Mouse (Mus musculus) heart, embryonic 14.5 days (tissue): Measurements from ENCODE around the gene Tnnt1. TPM values are rescaled to one million over a fixed set of nuclear protein-coding genes. Genes with fewer than 3 reads are reported as not detected.
"Not testable (repeated sequence)": the region's sequence is repeated elsewhere in the genome, so short reads cannot be mapped to it uniquely, and the experiment has no call there.

Experiments used
- ATAC-seq: fragments of 200-750 bp; cut with Nextera tagmentation; 2 replicates; pipeline ENCODE4 v1.8.0; 2017; ENCODE audit warnings: low read depth, moderate TSS enrichment; ENCODE audit not compliant: insufficient number of reproducible peaks, insufficient read depth, low FRiP score
- H3K27ac ChIP-seq, 2 experiments: fragments of 200-500 bp in 1 of 2; fragments of 300-500 bp in 1 of 2; sonication (generic) in 1 of 2; replicated peaks in 1 of 2; 2 replicates each; pipeline ENCODE4 v1.5.1; 2012 to 2014; ENCODE audit warnings: low read depth in 2 of 2, low read length in 2 of 2, control low read depth in 1 of 2, mild to moderate bottlenecking in 1 of 2, mixed read lengths in 1 of 2; ENCODE audit not compliant: control insufficient read depth in 1 of 2, insufficient read depth in 1 of 2
- H3K27me3 ChIP-seq: fragments of 300-500 bp; sonication (generic); 2 replicates; pipeline ENCODE4 v1.6.1; 2014; ENCODE audit warnings: mild to moderate bottlenecking, low read length, control low read depth; ENCODE audit not compliant: control insufficient read depth, insufficient read depth
- H3K36me3 ChIP-seq: fragments of 300-500 bp; sonication (generic); 2 replicates; pipeline ENCODE4 v1.6.1; 2014; ENCODE audit warnings: mild to moderate bottlenecking, control low read depth, low read length, mixed read lengths; ENCODE audit not compliant: control insufficient read depth, insufficient read depth
- H3K4me1 ChIP-seq, 2 experiments: fragments of 200-500 bp in 1 of 2; fragments of 300-500 bp in 1 of 2; sonication (generic) in 1 of 2; 2 replicates each; pipeline ENCODE4 v1.6.1; 2012 to 2014; ENCODE audit warnings: low read length in 2 of 2, control low read depth in 1 of 2, mixed read lengths in 1 of 2; ENCODE audit not compliant: control insufficient read depth in 2 of 2, insufficient read depth in 2 of 2
- H3K4me2 ChIP-seq: fragments of 300-500 bp; sonication (generic); 2 replicates; pipeline ENCODE4 v1.6.1; 2014; ENCODE audit warnings: mild to moderate bottlenecking, low read length
- H3K4me3 ChIP-seq, 2 experiments: fragments of 200-500 bp in 1 of 2; fragments of 300-500 bp in 1 of 2; sonication (generic) in 1 of 2; 2 replicates each; pipeline ENCODE4 v1.5.1; 2012 to 2014; ENCODE audit warnings: low read length in 2 of 2, mild to moderate bottlenecking in 2 of 2, control low read depth in 1 of 2, low read depth in 1 of 2, moderate library complexity in 1 of 2; ENCODE audit not compliant: control insufficient read depth in 1 of 2, insufficient read depth in 1 of 2
- H3K9ac ChIP-seq: fragments of 300-500 bp; sonication (generic); 2 replicates; pipeline ENCODE4 v1.6.1; 2014; ENCODE audit warnings: mild to moderate bottlenecking, low read length
- H3K9me3 ChIP-seq: fragments of 300-500 bp; sonication (generic); 2 replicates; pipeline ENCODE4 v1.6.1; 2016; ENCODE audit warnings: low read length, control low read depth; ENCODE audit not compliant: control insufficient read depth
- WGBS: fragments of 180-500 bp; shearing (Covaris S2); extraction: QIAGEN DNeasy Blood & Tissue Kit; methylation state at CpG from one replicate; pipeline ENCODE4 v1.1.7; 2014; 5-methylcytosine and 5-hydroxymethylcytosine counted together
- polyA plus RNA-seq: library from polyadenylated mRNA; unstranded; fragments of >200 nt; fragmentation: Nextera tagmentation; extraction: Ambion mirVana; gene quantifications from 2 replicates; pipeline ENCODE4 v1.2.1, GENCODE M21; 2014

The Tnnt1 gene
- polyA plus RNA-seq, 1 experiment from 2014 or later: 479 TPM

GRCm38 (mm10) chr7:4542013-4542412, 25.8 kb upstream of the Tnnt1 start:
- Histone ChIP-seq H3K9ac (no peak overlapping the region), H3K27ac (no peak overlapping the region), H3K4me1 (peaks cover 7% of the 10 kb centered on the region in 2 experiments; a peak in 2 of 4 replicates), H3K4me3 (no peak overlapping the region), H3K36me3 (no peaks in the 10 kb centered on the region), H3K4me2 (no peak overlapping the region), H3K27me3 (peaks cover 10% of the 10 kb centered on the region; the same call in 1 of the 2 replicates), H3K9me3 (no peaks in the 10 kb centered on the region)
- no peak for ATAC-seq
- 39% methylated on average over 17 of the region's 17 CpGs for WGBS

- WGBS: 62% methylated on average over 5 of the region's 5 CpGs
- no peak for ATAC-seq
- no peak overlapping the region for H3K4me2 ChIP-seq
- no peaks in the 10 kb centered on the region for H3K36me3 ChIP-seq
- peaks cover 2 to 4% of the 10 kb centered on the region in 2 experiments; a peak in 2 of 4 replicates for H3K4me1 ChIP-seq
- peaks cover 3% of the 10 kb centered on the region; the same call in 1 of the 2 replicates for H3K27me3 ChIP-seq
- H3K4me3 ChIP-seq: no peak overlapping the region
- H3K9ac ChIP-seq: no peak overlapping the region
- no peak overlapping the region for H3K27ac ChIP-seq
- H3K9me3 ChIP-seq: no peaks in the 10 kb centered on the region
Observed at GRCm38 (mm10) chr7:4541344-4541743, 25.2 kb upstream of the Tnnt1 start.

GRCm38 (mm10) chr7:4539019-4539418, 22.8 kb upstream of the Tnnt1 start:
- H3K36me3 ChIP-seq: no peaks in the 10 kb centered on the region
- ATAC-seq: no peak
- WGBS: 34% methylated on average over 2 of the region's 2 CpGs

GRCm38 (mm10) chr7:4537181-4537580, 21.0 kb upstream of the Tnnt1 start:
- WGBS: 50% methylated on average over 4 of the region's 4 CpGs
- no peak overlapping the region for H3K9ac ChIP-seq
- no peak for ATAC-seq

More at GRCm38 (mm10) chr7:4539019-4539418, 22.8 kb upstream of the Tnnt1 start:
- Histone ChIP-seq H3K27ac (no peak overlapping the region), H3K4me1 (no peaks in the 10 kb centered on the region), H3K27me3 (0 out of 2 replicates have a peak, but pooled peaks cover 3% of the 10 kb centered on the region), H3K9me3 (no peaks in the 10 kb centered on the region), H3K4me2 (no peak overlapping the region), H3K4me3 (no peak overlapping the region), H3K9ac (no peak overlapping the region)

GRCm38 (mm10) chr7:4536369-4536768, 20.2 kb upstream of the Tnnt1 start:
- no peaks in the 10 kb centered on the region for H3K36me3 ChIP-seq
- H3K27me3 ChIP-seq: no peaks in the 10 kb centered on the region
- no peaks in the 10 kb centered on the region for H3K9me3 ChIP-seq
- 84% methylated on average over 4 of the region's 4 CpGs for WGBS
- H3K27ac ChIP-seq: no peak overlapping the region
- no peak overlapping the region for H3K4me2 ChIP-seq
- ATAC-seq: no peak
- 0 out of 4 replicates have a peak, but pooled peaks cover 0 to 3% of the 10 kb centered on the region in 2 experiments for H3K4me1 ChIP-seq
- H3K9ac ChIP-seq: no peak overlapping the region
- no peak overlapping the region for H3K4me3 ChIP-seq

More at GRCm38 (mm10) chr7:4537181-4537580, 21.0 kb upstream of the Tnnt1 start:
- Histone ChIP-seq H3K4me1 (no peaks in the 10 kb centered on the region), H3K36me3 (no peaks in the 10 kb centered on the region), H3K27ac (no peak overlapping the region), H3K4me2 (no peak overlapping the region), H3K4me3 (no peak overlapping the region), H3K27me3 (no peaks in the 10 kb centered on the region), H3K9me3 (no peaks in the 10 kb centered on the region)

- H3K9ac ChIP-seq: peak within 1 kb of the TSS; percentile 28; the same call in 1 of the 2 replicates
- no peaks in the 10 kb centered on the region for H3K9me3 ChIP-seq
- no peaks in the 10 kb centered on the region for H3K36me3 ChIP-seq
- peaks cover 0 to 5% of the 10 kb centered on the region in 2 experiments; a peak in 1 of 4 replicates for H3K4me1 ChIP-seq
- H3K27me3 ChIP-seq: 0 out of 2 replicates have a peak, but pooled peaks cover 2% of the 10 kb centered on the region
- H3K27ac ChIP-seq: no peak within 1 kb of the TSS
- ATAC-seq: peak; percentile 86
- 4% methylated on average over 28 of the region's 28 CpGs for WGBS
- H3K4me2 ChIP-seq: peak within 1 kb of the TSS; percentile 70
- H3K4me3 ChIP-seq: peak within 1 kb of the TSS; percentile 34 to 49
Observed at GRCm38 (mm10) chr7:4532005-4532729, 16.0 kb upstream of the Tnnt1 start, which contains the start of gene Dnaaf3. Gene Dnaaf3, minus strand, starts transcription at chr7:4532453.

GRCm38 (mm10) chr7:4530166-4530565, 14.0 kb upstream of the Tnnt1 start:
- not testable (repeated sequence) for H3K27ac ChIP-seq, ATAC-seq, H3K9me3 ChIP-seq, H3K9ac ChIP-seq, H3K4me2 ChIP-seq, H3K4me3 ChIP-seq, H3K36me3 ChIP-seq, H3K27me3 ChIP-seq
- H3K4me1 ChIP-seq: peaks cover 4 to 15% of the 10 kb centered on the region in 2 experiments; a peak in 3 of 4 replicates
- 24% methylated on average over 7 of the region's 8 CpGs for WGBS
